Mouse (Mus musculus) ES-CJ7 (cell line): ENCODE results near the gene Zic4.

Experiments
- DNase-seq: peaks from one replicate; pipeline ENCODE4 v3.0.0; 2011; ENCODE audit warnings: low read depth, low spot score

Gene Zic4

DNA sequence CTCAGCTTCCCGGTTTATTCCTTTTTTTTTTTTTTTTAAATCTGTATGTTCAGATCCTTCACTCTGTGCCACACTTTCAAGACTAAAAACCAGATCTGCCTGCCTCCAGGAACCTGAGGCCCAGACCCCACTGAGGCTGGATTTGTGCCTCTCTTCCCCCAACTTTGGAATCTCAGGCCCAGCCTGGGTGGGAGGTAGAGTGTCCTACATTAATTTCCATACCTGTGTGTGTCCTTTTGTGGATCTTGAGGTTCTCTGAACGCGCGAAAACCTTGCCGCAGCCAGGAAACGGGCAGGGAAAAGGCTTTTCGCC lies 1.6 kb downstream of the Zic4 start:
- DNase-seq: no peak

- DNase-seq: peak; percentile 49
Observed at GRCm38 (mm10) chr9:91364127-91364970, 2.1 kb downstream of the Zic4 start.

DNA sequence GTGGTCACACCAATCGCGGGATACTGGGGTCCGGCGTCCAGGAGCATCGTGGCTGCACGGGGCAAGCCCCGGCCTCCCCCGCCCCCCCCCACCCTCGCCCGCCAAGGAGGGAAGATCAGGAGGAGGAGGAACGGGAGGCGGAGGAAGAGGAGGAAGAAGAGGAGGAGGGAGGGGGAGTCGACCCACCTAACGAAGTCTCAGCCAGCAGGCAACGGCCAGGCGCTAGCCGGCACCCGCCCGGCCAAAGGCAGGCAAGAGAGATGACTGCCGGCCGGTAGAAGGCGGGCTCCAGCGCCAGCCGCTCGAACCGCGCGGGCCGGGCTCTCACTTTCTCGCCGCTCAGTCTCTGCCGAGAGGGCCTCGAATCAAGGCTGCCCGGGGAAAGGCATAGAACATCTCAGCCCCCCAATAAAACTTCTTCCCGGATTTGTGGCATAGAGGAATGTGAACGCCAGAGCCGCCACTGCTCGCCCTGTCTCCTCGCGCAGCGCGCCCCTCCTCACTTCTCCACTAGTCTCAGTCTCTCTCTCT lies 2.8 kb downstream of the Zic4 start:
- peak; percentile 74 for DNase-seq

- DNase-seq: peak; percentile 79
Observed at GRCm38 (mm10) chr9:91365664-91366063, 3.5 kb downstream of the Zic4 start, which contains the start of gene Zic1. Gene Zic1, minus strand, starts transcription at chr9:91365810.

DNA sequence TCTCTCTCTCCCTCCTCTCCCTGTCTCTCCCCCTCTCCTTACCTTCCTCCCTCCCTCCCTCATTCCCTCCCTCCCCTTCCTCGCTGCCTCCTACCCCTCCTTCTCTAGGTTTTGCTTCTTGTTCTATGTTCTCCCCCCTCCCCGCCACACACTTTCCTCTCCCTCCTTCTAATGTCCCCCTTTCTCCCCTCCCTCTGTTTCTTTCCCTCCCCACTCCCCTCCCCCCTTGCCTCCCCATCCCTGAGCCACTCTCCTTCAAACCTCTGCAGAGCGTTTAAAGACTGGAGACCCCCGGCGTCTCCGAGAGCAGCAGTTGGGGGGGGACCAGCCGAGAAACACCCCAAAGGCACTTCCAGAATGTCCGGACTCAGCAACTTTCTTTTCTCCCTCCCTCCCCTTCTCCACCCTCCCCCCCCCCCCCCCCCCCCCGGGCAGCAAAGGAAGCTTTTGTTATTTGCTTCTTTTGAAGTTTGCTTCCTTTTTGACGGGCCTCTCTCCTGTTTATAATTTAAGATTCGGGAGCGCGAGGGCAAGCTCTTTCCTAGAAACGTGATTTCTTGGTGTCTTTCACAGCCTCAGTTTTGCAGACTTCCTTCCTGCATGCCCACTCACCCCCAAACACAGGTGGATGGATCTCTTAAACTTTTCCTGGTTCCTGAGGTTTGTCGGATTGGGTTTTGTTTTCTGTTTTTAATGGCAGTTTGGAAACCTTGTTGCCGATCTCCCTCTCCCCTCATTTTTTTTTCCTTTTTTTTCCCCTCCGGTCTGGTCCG lies 4.2 kb downstream of the Zic4 start:
- DNase-seq: peak; percentile 56

DNA sequence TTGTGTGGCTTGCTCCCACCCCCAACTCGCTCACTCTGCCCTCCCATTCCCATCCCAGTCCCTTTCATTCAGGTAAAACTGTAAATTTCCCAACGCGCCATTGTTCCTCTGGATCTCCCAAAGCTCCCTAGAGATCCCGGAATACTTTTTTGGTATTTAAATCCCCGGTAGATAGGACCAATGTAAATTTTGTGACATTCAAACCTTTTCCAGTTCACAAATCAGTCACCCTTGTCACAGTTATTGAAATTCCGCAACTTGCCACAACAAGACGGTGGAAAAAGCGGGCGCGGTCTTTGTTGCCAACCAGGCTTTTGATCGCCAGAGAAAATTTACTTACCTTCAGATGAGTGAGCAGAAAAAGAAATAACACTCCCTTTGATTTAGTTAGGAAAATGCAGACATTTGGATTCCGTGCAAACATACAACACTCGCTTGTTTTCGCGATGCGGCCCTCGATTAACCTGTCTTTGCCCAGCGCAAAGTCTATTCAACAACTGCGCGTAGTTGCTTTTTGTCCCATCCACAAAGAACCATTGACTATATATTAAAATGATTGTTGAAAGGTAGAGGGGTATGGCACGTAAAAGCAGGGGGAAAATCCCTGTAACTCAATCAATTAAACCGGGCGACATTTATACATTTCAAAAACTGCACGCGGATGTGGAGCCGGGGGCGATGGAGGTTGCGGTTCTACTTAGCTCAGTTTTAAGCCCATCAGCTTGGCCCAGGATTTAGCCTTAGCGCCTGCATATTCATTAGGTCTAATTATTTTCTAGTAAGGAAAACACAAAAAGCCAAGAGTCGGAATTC lies 5.0 kb downstream of the Zic4 start:
- DNase-seq: no peak

GRCm38 (mm10) chr9:91368150-91368549 lies 5.9 kb downstream of the Zic4 start:
- DNase-seq: no peak

GRCm38 (mm10) chr9:91368946-91369292 lies 6.7 kb downstream of the Zic4 start:
- DNase-seq: no peak

DNA sequence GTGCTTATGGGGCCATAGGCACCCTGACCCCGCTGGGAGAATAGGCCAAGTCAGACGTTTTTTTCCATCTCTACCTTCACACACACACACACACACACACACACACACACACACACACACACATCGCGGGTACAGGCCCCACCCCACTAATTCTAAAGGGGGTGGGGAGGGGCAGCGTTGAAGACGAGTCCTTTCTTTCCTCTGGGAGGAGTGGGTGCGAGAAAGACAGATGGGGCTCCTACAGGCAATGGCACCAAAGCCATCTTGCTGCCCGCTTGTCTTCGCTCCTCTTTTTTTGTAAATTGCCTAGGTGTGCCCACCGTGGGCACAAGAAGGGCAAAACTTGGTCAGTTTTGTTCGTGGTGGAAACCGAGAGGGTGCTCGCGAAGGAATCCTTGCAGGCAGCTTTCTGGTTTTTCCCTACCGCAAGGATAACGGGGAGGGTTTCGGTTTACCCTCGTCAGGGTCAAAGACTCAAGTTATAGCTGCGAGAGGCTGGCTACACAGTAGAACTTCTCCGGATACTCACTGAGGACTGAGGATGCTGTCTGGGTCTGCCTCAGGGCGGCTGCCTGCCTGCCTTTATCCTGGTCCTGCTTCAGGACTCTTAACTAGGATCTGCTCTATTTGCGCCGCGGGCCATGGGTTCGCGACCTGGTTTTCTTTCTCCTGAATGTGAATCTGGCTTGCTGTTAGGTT lies 7.2 kb downstream of the Zic4 start:
- no peak for DNase-seq

- no peak for DNase-seq
Observed at GRCm38 (mm10) chr9:91370191-91370708, 8.0 kb downstream of the Zic4 start.

- no peak for DNase-seq
Observed at GRCm38 (mm10) chr9:91371011-91371410, 8.8 kb downstream of the Zic4 start.

GRCm38 (mm10) chr9:91371608-91372007 lies 9.4 kb downstream of the Zic4 start:
- no peak for DNase-seq

DNA sequence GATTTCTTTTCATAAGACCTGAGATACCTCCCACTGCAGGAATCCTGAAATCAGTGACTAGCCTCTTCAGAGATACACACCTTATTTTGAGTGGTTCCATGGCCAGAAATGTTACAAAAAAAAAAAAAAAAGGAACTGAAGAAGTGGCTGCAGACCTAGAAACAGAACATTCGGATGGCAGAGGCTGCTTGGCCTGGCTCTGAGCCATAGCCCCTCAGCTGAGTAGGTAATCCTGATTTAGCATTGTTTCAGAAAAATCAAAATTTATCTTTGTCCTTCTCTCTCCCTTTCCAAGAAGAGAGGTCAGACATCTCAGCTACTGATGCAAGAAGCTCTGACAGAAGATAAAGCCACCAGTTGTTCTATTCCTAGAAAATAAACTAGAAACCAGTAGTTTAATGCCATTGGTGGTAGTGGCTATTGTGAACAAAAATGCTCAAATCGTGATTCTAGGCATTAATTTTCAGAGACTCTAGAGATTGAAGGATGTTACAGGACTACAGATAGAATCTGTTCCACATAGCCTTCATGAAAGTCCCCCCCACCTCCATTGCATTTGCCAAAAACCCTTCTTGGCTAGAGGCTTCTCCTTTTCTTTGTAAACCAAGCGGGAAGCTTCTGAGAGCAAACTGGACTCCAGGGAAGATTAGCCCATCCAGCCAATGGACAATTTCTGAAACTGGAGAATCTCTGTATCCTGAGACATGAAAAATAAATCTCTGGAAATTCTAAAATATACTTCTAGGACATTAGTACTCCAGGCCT lies 11.8 kb downstream of the Zic4 start:
- DNase-seq: no peak

- no peak for DNase-seq
Observed at GRCm38 (mm10) chr9:91374665-91375064, 12.5 kb downstream of the Zic4 start.

- DNase-seq: peak; percentile 38
Observed at GRCm38 (mm10) chr9:91377036-91377872, 15.0 kb downstream of the Zic4 start.

DNA sequence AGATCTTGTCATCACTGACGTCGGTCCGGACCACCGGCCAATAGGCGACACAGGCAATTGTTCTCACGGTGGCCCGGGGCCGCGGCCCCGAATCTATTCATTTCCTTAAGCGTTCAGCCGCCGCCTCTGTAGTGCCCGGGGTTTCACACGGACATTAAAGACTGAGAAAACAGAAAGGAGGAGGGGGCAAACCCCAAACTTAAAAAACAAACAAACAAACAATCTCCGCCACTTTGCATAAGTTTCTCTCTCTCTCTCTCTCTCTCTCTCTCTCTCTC lies 15.6 kb downstream of the Zic4 start:
- no peak for DNase-seq

- peak; percentile 33 for DNase-seq
Observed at GRCm38 (mm10) chr9:91378411-91379299, 16.4 kb downstream of the Zic4 start.

DNA sequence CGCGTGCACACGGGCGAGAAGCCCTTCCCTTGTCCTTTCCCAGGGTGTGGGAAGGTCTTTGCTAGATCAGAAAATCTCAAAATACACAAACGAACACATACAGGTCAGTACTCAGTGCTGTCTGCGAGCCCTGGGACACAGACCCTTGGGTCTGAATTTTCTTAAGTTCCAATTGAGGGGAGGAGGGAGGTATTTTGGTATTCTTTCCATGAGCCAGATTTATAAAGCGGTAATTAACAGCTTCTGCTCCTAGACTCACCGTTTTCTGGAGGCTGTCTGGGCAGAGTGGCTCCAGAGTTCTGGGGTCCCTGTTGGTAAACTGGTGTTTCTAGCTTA lies 17.1 kb downstream of the Zic4 start:
- no peak for DNase-seq
